Mouse (Mus musculus): ENCODE measurements around the gene Optn. TPM values are rescaled to one million over a fixed set of nuclear protein-coding genes. Genes with fewer than 3 reads are reported as not detected.

Gene Optn
- total and polyA plus RNA-seq, 3 experiments, result 25.1 to 37.3 (median 28.0) TPM

DNA sequence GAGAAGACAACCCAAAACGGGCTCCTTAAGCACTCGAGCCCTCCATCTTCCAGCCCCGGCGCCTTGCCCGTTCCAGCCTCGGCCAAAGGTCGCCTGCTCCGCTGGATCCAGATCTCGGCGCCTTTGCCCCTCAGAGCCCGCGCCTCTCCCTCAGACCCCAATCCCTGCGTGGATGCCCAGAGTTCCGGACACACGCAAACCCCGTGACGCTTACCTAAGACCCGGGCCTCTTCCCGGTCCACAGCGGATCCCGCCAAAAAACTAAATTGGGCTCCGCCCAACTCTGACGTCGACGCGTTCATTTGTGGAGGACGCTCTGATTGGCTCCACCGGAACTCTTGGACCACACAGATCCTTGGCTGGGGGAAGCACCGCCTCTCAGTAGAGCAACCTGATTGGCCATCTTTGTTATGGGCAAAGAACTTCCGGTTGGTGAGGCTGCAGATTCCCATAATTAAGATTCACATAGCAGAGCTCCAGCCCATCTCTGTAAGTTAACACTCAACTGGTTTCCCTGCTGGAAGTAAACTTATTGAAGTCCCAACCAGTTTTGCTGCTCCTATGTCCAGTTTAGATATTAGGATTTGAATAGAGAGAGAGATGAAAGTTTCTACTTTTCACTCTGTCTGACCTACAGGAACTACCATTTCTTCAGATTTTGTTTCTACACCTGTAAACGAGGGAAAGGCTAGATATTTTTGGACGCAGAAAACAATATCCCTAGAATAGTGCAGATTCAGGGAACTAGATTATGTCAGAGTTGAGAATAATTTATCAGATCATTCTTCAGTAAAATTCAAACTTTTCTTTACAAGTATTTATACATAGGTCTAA is 51.1 kb downstream of the Optn start, which contains the start of gene Mcm10 (continued):
- TF ChIP-seq TCF12 (IDR thresholded peaks at IDR 0.05; ENCODE audit: low read depth, low read length) (peak; percentile 63), MXI1 (IDR thresholded peaks at IDR 0.05; ENCODE audit: low read depth, low read length) (peak; percentile 87), USF1 (IDR thresholded peaks at IDR 0.05; ENCODE audit: low read depth, low read length) (no peak), ELF1 (IDR thresholded peaks at IDR 0.05; ENCODE audit: low read depth, low read length) (peak; percentile 88; the same call in 1 of the 2 replicates), EP300 (IDR thresholded peaks at IDR 0.05; ENCODE audit: low read length) (no peak), SIN3A (IDR thresholded peaks at IDR 0.05; ENCODE audit: low read length) (peak; percentile 97), ETS1 (conservative IDR thresholded peaks at IDR 0.05; ENCODE audit: low read depth, low read length) (peak; percentile 32), ZMIZ1 (IDR thresholded peaks at IDR 0.05; ENCODE audit: low read depth, low read length) (peak; percentile 58; the same call in 1 of the 2 replicates)

DNA sequence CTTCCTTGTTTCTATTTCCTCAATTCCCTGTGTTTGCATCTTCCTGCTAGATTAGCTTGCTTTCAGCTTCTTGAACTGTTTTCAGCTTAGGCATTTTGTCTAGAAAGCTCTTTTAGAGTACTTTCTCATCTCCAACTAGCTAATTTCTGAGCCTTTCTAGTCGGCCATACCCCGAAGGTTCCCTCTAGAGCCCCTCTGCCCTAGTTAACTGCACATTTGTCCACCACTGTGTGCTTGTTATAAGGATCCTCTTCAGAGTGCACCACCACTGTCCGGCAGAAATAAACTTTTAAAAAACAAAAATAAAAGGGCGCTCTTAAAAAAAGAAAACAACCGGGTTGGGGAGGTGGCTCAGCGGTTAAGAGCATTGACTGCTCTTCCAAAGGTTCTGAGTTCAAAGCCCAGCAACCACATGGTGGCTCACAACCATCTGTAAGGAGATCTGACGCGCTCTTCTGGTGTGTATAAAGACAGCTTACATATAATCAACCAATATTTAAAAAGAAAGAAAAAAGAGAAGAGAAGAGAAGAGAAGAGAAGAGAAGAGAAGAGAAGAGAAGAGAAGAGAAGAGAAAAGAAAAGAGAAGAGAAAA is 51.9 kb downstream of the Optn start:
- peak overlapping the region; percentile 81 to 95 (median 84) for H3K4me3 ChIP-seq (replicated peaks in 1 of 3; ENCODE audit: low read depth in 2 of 3, low read length in 2 of 3, poor library complexity in 1 of 3)
- peaks cover 19 to 52% of the 10 kb centered on the region in 2 experiments for H3K4me1 ChIP-seq (ENCODE audit: control insufficient read depth in 1 of 2, insufficient read depth in 2 of 2)
- peaks cover 27 to 29% of the 10 kb centered on the region in 2 experiments for H3K36me3 ChIP-seq (replicated peaks in 1 of 2; ENCODE audit: control insufficient read depth in 1 of 2, insufficient read depth in 1 of 2, low read length in 1 of 2)
- H3K27ac ChIP-seq (ENCODE audit: insufficient read depth, low read depth), result no peak overlapping the region
- in situ Hi-C loops (cut with MboI; ENCODE audit: low pct_ligation_motif_present, low pct_unique_long_range_greater_than_20kb, low sequenced_read_pairs), result no loop called here
- H3K9ac ChIP-seq (ENCODE audit: insufficient read depth, low read depth), result peak overlapping the region; percentile 94
- no peak; the same call in none of the 2 replicates for TF ChIP-seq MAX (IDR thresholded peaks at IDR 0.05; ENCODE audit: low read length)
- TF ChIP-seq MYC (IDR thresholded peaks at IDR 0.05; ENCODE audit: low read depth, low read length), result peak; percentile 29; the same call in 1 of the 2 replicates
- no peak for TF ChIP-seq SMC3 (IDR thresholded peaks at IDR 0.05; ENCODE audit: low read depth, low read length)
- no peak for TF ChIP-seq PAX5 (IDR thresholded peaks at IDR 0.05; ENCODE audit: low read length)
- no peak for TF ChIP-seq MAZ (IDR thresholded peaks at IDR 0.05; ENCODE audit: low read depth, low read length)
- dilution Hi-C loops (cut with MboI; ENCODE audit: extremely low pct_ligation_motif_present, extremely low pct_unique_long_range_greater_than_20kb, low sequenced_read_pairs), result no loop called here
- peaks cover 28% of the 10 kb centered on the region for H3K79me2 ChIP-seq (replicated peaks; ENCODE audit: control insufficient read depth, extremely low read depth, insufficient read depth, poor library complexity, severe bottlenecking)
- no peak for DNase-seq (ENCODE audit: extremely low read depth)
- H3K4me2 ChIP-seq (ENCODE audit: insufficient read depth, low read depth, poor library complexity, severe bottlenecking), result peak overlapping the region; percentile 79
- H3K27me3 ChIP-seq (replicated peaks), result no peaks in the 10 kb centered on the region
- H3K9me3 ChIP-seq (replicated peaks; ENCODE audit: low read length), result no peaks in the 10 kb centered on the region

DNA sequence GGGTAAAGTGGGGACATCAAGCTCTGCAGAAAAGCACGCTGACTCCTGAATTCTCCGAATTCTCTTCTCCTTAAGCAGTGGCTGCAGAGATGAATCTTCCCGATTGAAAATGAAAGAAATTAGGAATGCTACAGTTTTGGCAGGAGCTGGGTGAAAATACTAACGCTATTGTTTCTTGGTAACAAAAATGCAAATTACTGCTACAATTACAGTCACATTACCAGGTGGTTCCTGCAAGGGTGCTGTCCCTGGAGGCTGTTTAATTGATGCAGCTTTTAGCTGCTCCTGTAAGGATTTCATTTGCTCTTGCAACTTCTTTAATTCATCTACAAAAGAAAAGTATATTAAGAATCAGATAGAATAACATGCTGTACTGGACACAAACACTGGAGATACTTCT is 56.7 kb downstream of the Optn start:
- Histone ChIP-seq H3K79me2 (replicated peaks; ENCODE audit: control insufficient read depth, extremely low read depth, insufficient read depth, poor library complexity, severe bottlenecking) (peaks cover 24% of the 10 kb centered on the region), H3K4me1 (ENCODE audit: control insufficient read depth in 1 of 2, insufficient read depth in 2 of 2) (peaks cover 12 to 49% of the 10 kb centered on the region in 2 experiments), H3K9me3 (replicated peaks; ENCODE audit: low read length) (no peaks in the 10 kb centered on the region), H3K27me3 (replicated peaks) (no peaks in the 10 kb centered on the region), H3K27ac (ENCODE audit: insufficient read depth, low read depth) (no peak overlapping the region), H3K36me3 (replicated peaks in 1 of 2; ENCODE audit: control insufficient read depth in 1 of 2, insufficient read depth in 1 of 2, low read length in 1 of 2) (peaks cover 63 to 75% of the 10 kb centered on the region in 2 experiments), H3K4me2 (ENCODE audit: insufficient read depth, low read depth, poor library complexity, severe bottlenecking) (no peak overlapping the region), H3K4me3 (replicated peaks in 1 of 3; ENCODE audit: low read depth in 2 of 3, low read length in 2 of 3, poor library complexity in 1 of 3) (no peak overlapping the region), H3K9ac (ENCODE audit: insufficient read depth, low read depth) (no peak overlapping the region)
- dilution Hi-C loops (cut with MboI; ENCODE audit: extremely low pct_ligation_motif_present, extremely low pct_unique_long_range_greater_than_20kb, low sequenced_read_pairs), result no loop called here
- in situ Hi-C loops (cut with MboI; ENCODE audit: low pct_ligation_motif_present, low pct_unique_long_range_greater_than_20kb, low sequenced_read_pairs), result no loop called here
- TF ChIP-seq IRF4 (IDR thresholded peaks at IDR 0.05; ENCODE audit: low read depth, low read length), result no peak
- TF ChIP-seq MAX (IDR thresholded peaks at IDR 0.05; ENCODE audit: low read length), result no peak
- no peak for TF ChIP-seq TBP (conservative IDR thresholded peaks at IDR 0.05; ENCODE audit: low read depth, low read length)
- no peak for TF ChIP-seq CHD1 (IDR thresholded peaks at IDR 0.05; ENCODE audit: low read depth, low read length)
- TF ChIP-seq UBTF (IDR thresholded peaks at IDR 0.05; ENCODE audit: low read depth, low read length), result no peak
- TF ChIP-seq PAX5 (IDR thresholded peaks at IDR 0.05; ENCODE audit: low read length), result no peak
- no peak for TF ChIP-seq ELF1 (IDR thresholded peaks at IDR 0.05; ENCODE audit: low read depth, low read length)
- TF ChIP-seq KAT2A (IDR thresholded peaks at IDR 0.05; ENCODE audit: insufficient replicate concordance, low read length), result no peak
- no peak for TF ChIP-seq NELFE (IDR thresholded peaks at IDR 0.05; ENCODE audit: low read depth, low read length)
- no peak for TF ChIP-seq CTCF (conservative IDR thresholded peaks at IDR 0.05 in 1 of 2, IDR thresholded peaks at IDR 0.05 in 1 of 2; ENCODE audit: low read depth in 2 of 2, low read length in 2 of 2)
- no peak for TF ChIP-seq USF1 (IDR thresholded peaks at IDR 0.05; ENCODE audit: low read depth, low read length)
- TF ChIP-seq BHLHE40 (IDR thresholded peaks at IDR 0.05; ENCODE audit: low read depth, low read length), result no peak
- TF ChIP-seq USF2 (conservative IDR thresholded peaks at IDR 0.05; ENCODE audit: low read depth, low read length), result no peak
- TF ChIP-seq MXI1 (IDR thresholded peaks at IDR 0.05; ENCODE audit: low read depth, low read length), result no peak
- TF ChIP-seq ZMIZ1 (IDR thresholded peaks at IDR 0.05; ENCODE audit: low read depth, low read length), result no peak
- TF ChIP-seq ZC3H11A (IDR thresholded peaks at IDR 0.05; ENCODE audit: low read depth, low read length), result no peak
- no peak for DNase-seq (ENCODE audit: extremely low read depth)

Measured in CH12.LX (cell line).